Mouse (Mus musculus) layer of hippocampus, adult 8-10 months (tissue): ENCODE measurements around the gene Atp6ap1. TPM values are rescaled to one million over a fixed set of nuclear protein-coding genes. Genes with fewer than 3 reads are reported as not detected.

Source experiments
- DNase-seq, 2 experiments: peaks; one replicate each; pipeline ENCODE4 v3.0.0; 2022; ENCODE audit warnings: low spot score in 2 of 2
- microRNA-seq, 2 experiments: library from miRNA; unstranded; fragments of <30 nt; microRNA quantifications; one replicate each; pipeline ENCODE4 v1.2.0; 2022
- total RNA-seq, 4 experiments: library from RNA; stranded (reverse); gene quantifications; 2 replicates each; pipeline ENCODE4 v1.2.4; 2022

The Atp6ap1 gene
- total RNA-seq, 4 experiments from 2014 or later, result 325 to 354 (median 338) TPM

DNA sequence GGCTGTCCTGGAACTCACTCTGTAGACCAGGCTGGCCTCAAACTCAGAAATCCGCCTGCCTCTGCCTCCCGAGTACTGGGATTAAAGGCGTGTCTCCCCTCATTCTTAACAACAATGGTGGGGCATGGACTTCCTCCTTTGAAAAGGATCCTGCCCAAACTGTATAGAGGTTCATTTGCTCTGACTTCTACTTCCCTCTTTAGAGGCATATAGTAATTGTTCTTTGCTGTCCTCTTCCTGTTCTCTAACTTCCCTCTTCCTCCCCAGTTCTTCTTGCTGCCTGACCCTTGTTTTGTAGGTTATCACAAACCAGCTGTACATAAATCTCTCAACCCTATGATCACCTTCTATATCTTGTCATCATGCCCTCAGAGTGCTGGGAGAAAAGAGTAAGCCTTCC, 2.8 kb downstream of the Atp6ap1 start:
- no peak for DNase-seq

- peak; percentile 54 to 62 for DNase-seq
Observed at GRCm38 (mm10) chrX:74304867-74305700, 8.2 kb downstream of the Atp6ap1 start, which contains the start of gene Gdi1. TSS of gene Gdi1 (plus strand) at chrX:74304998.

GRCm38 (mm10) chrX:74312540-74313464, 15.9 kb downstream of the Atp6ap1 start, which contains the start of gene Fam50a:
TSS of gene Fam50a (plus strand) at chrX:74313033.
- DNase-seq, result peak; percentile 85 to 87

DNA sequence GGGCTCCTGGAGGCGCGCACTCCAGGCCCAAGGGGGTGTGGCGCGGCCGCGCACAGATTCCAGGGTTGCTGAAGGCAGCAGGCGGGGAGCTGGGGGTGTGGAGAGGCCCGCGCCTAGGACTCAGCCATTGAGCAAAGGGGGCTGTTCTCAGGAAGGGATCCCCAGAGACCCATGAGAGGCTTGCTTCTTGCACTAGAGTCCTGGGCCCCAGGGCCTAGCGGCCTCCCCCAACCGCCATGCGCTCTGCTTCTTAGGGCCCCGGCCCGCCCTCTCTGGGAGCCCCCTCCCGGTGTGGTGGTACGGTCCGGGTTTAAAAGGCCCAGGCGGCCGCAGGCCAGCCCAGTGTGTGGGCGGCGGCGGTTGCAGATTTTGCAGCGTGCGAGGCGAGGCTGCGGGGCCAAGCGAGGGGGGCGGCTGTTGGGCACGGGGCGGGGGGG, 31.8 kb downstream of the Atp6ap1 start, which contains the start of gene Plxna3:
Gene Plxna3, plus strand, starts transcription at position 342 of the 437 bp plus-strand sequence.
- DNase-seq, result peak in 1 of 2 experiments; percentile 42

DNA sequence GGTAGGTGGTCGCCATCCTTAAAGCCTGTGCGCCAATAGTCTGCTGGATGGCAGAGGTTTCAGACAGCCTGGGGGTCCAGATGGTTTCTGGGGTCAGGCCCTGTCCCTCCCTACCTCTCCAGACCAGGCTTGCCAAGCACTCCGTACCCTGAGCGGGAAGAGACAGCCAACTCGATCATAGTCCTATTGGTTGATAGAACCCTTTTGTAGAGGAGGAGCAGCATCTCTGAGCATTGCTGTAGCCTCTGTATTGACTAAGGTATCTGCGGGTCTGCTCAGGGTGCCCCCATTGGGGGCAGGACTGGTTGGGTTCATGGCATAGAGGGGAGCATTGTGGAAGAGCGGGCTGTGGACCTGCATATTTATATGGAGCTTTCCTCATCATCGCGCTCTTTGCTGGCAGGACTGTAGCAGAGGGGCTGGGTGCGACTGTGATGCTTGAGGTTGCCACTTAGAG, 32.3 kb downstream of the Atp6ap1 start:
- no peak for DNase-seq

GRCm38 (mm10) chrX:74330166-74330930, 33.5 kb downstream of the Atp6ap1 start:
- no peak for DNase-seq

GRCm38 (mm10) chrX:74352645-74353466, 56.0 kb downstream of the Atp6ap1 start:
- DNase-seq, result no peak

GRCm38 (mm10) chrX:74353467-74353770, 56.5 kb downstream of the Atp6ap1 start, which contains the start of gene Lage3:
TSS of gene Lage3 (minus strand) at chrX:74353618.
- peak; percentile 67 to 68 for DNase-seq

Small RNAs within 50 kb of the gene (microRNA-seq; reads per million reads assigned to microRNA genes)
- 0 reads per million in 2 experiments for gene Mir7091
- 0 reads per million in 2 experiments for gene Mir7092

Other genes starting within 250 kb of the Atp6ap1 start
- gene Opn1mw, start 169.6 kb upstream of the Atp6ap1 start, total RNA-seq, result under 1 TPM in 2 of 4 experiments, not detected in 2; 0.45 to 0.83 TPM
- gene Mecp2, start 161.7 kb upstream of the Atp6ap1 start, total RNA-seq, result 10 to 100 TPM; 85.8 to 96.1 (median 91.7) TPM
- not detected for gene Tex28, start 129.3 kb upstream of the Atp6ap1 start, total RNA-seq
- under 1 TPM in 2 of 4 experiments, not detected in 2; 0.20 to 0.24 TPM for gene Tktl1, start 119.8 kb upstream of the Atp6ap1 start, total RNA-seq
- gene Flna, start 47.3 kb upstream of the Atp6ap1 start, total RNA-seq, result 100 to 1,000 TPM in 1 of 4 experiments, 10 to 100 TPM in 3; 70.1 to 101 (median 86.8) TPM
- 10 to 100 TPM; 33.0 to 42.3 (median 35.6) TPM for gene Emd, start 42.4 kb upstream of the Atp6ap1 start, total RNA-seq
- gene Rpl10, start 26.3 kb upstream of the Atp6ap1 start, total RNA-seq, result 100 to 1,000 TPM; 106 to 243 (median 166) TPM
- 10 to 100 TPM; 64.2 to 86.3 (median 75.9) TPM for gene Taz, start 15.2 kb upstream of the Atp6ap1 start, total RNA-seq
- 1 to 10 TPM; 2.9 to 7.3 (median 5.2) TPM for gene Dnase1l1, start 14.8 kb upstream of the Atp6ap1 start, total RNA-seq
- gene Gdi1, start 7.9 kb downstream of the Atp6ap1 start, total RNA-seq, result 100 to 1,000 TPM; 637 to 728 (median 671) TPM
- 10 to 100 TPM; 28.7 to 39.4 (median 30.9) TPM for gene Fam50a, start 15.9 kb downstream of the Atp6ap1 start, total RNA-seq
- gene Plxna3, start 32.0 kb downstream of the Atp6ap1 start, total RNA-seq, result 10 to 100 TPM; 30.0 to 38.9 (median 33.1) TPM
- 10 to 100 TPM; 23.8 to 28.8 (median 26.8) TPM for gene Lage3, start 56.5 kb downstream of the Atp6ap1 start, total RNA-seq
- gene Ubl4a, start 76.1 kb downstream of the Atp6ap1 start, total RNA-seq, result 10 to 100 TPM; 53.8 to 75.5 (median 62.2) TPM
- 1 to 10 TPM; 2.6 to 3.4 (median 2.9) TPM for gene Slc10a3, start 76.3 kb downstream of the Atp6ap1 start, total RNA-seq
- 10 to 100 TPM; 18.1 to 27.3 (median 21.7) TPM for gene Fam3a, start 96.2 kb downstream of the Atp6ap1 start, total RNA-seq
- gene Ikbkg, start 96.2 kb downstream of the Atp6ap1 start, total RNA-seq, result 10 to 100 TPM; 46.2 to 56.7 (median 50.2) TPM
- 10 to 100 TPM; 28.2 to 36.7 (median 30.9) TPM for gene G6pdx, start 132.1 kb downstream of the Atp6ap1 start, total RNA-seq
- gene Gm6880, start 184.3 kb downstream of the Atp6ap1 start, total RNA-seq, result not detected